Mouse (Mus musculus) heart, embryonic 14.5 days (tissue): Measurements from ENCODE around the gene Eif5. TPM values are rescaled to one million over a fixed set of nuclear protein-coding genes. Genes with fewer than 3 reads are reported as not detected.
"Not testable (repeated sequence)": the region's sequence is repeated elsewhere in the genome, so short reads cannot be mapped to it uniquely, and the experiment has no call there.

ENCODE experiments used
- ATAC-seq: fragments of 200-750 bp; cut with Nextera tagmentation; 2 replicates; pipeline ENCODE4 v1.8.0; 2017; ENCODE audit warnings: low read depth, moderate TSS enrichment; ENCODE audit not compliant: insufficient number of reproducible peaks, insufficient read depth, low FRiP score
- H3K27ac ChIP-seq, 2 experiments: fragments of 200-500 bp in 1 of 2; fragments of 300-500 bp in 1 of 2; sonication (generic) in 1 of 2; replicated peaks in 1 of 2; 2 replicates each; pipeline ENCODE4 v1.5.1; 2012 to 2014; ENCODE audit warnings: low read depth in 2 of 2, low read length in 2 of 2, control low read depth in 1 of 2, mild to moderate bottlenecking in 1 of 2, mixed read lengths in 1 of 2; ENCODE audit not compliant: control insufficient read depth in 1 of 2, insufficient read depth in 1 of 2
- H3K27me3 ChIP-seq: fragments of 300-500 bp; sonication (generic); 2 replicates; pipeline ENCODE4 v1.6.1; 2014; ENCODE audit warnings: mild to moderate bottlenecking, low read length, control low read depth; ENCODE audit not compliant: control insufficient read depth, insufficient read depth
- H3K36me3 ChIP-seq: fragments of 300-500 bp; sonication (generic); 2 replicates; pipeline ENCODE4 v1.6.1; 2014; ENCODE audit warnings: mild to moderate bottlenecking, control low read depth, low read length, mixed read lengths; ENCODE audit not compliant: control insufficient read depth, insufficient read depth
- H3K4me1 ChIP-seq, 2 experiments: fragments of 200-500 bp in 1 of 2; fragments of 300-500 bp in 1 of 2; sonication (generic) in 1 of 2; 2 replicates each; pipeline ENCODE4 v1.6.1; 2012 to 2014; ENCODE audit warnings: low read length in 2 of 2, control low read depth in 1 of 2, mixed read lengths in 1 of 2; ENCODE audit not compliant: control insufficient read depth in 2 of 2, insufficient read depth in 2 of 2
- H3K4me2 ChIP-seq: fragments of 300-500 bp; sonication (generic); 2 replicates; pipeline ENCODE4 v1.6.1; 2014; ENCODE audit warnings: mild to moderate bottlenecking, low read length
- H3K4me3 ChIP-seq, 2 experiments: fragments of 200-500 bp in 1 of 2; fragments of 300-500 bp in 1 of 2; sonication (generic) in 1 of 2; 2 replicates each; pipeline ENCODE4 v1.5.1; 2012 to 2014; ENCODE audit warnings: low read length in 2 of 2, mild to moderate bottlenecking in 2 of 2, control low read depth in 1 of 2, low read depth in 1 of 2, moderate library complexity in 1 of 2; ENCODE audit not compliant: control insufficient read depth in 1 of 2, insufficient read depth in 1 of 2
- H3K9ac ChIP-seq: fragments of 300-500 bp; sonication (generic); 2 replicates; pipeline ENCODE4 v1.6.1; 2014; ENCODE audit warnings: mild to moderate bottlenecking, low read length
- H3K9me3 ChIP-seq: fragments of 300-500 bp; sonication (generic); 2 replicates; pipeline ENCODE4 v1.6.1; 2016; ENCODE audit warnings: low read length, control low read depth; ENCODE audit not compliant: control insufficient read depth
- WGBS: fragments of 180-500 bp; shearing (Covaris S2); extraction: QIAGEN DNeasy Blood & Tissue Kit; methylation state at CpG from one replicate; pipeline ENCODE4 v1.1.7; 2014; 5-methylcytosine and 5-hydroxymethylcytosine counted together
- polyA plus RNA-seq: library from polyadenylated mRNA; unstranded; fragments of >200 nt; fragmentation: Nextera tagmentation; extraction: Ambion mirVana; gene quantifications from 2 replicates; pipeline ENCODE4 v1.2.1, GENCODE M21; 2014

Eif5 gene
- polyA plus RNA-seq, 1 experiment from 2014 or later: 364 TPM

GRCm38 (mm10) chr12:111552342-111552741 lies 14.5 kb downstream of the Eif5 start:
- WGBS: 68% methylated on average over 8 of the region's 8 CpGs
- Histone ChIP-seq H3K36me3 (peaks cover 8% of the 10 kb centered on the region), H3K9ac (no peak overlapping the region), H3K27me3 (no peaks in the 10 kb centered on the region), H3K4me2 (no peak overlapping the region), H3K4me3 (no peak overlapping the region), H3K4me1 (no peaks in the 10 kb centered on the region), H3K9me3 (no peaks in the 10 kb centered on the region), H3K27ac (no peak overlapping the region)
- no peak for ATAC-seq

- Histone ChIP-seq H3K4me2 (no peak overlapping the region), H3K4me1 (peaks cover 3 to 8% of the 10 kb centered on the region in 2 experiments; a peak in 2 of 4 replicates), H3K9ac (no peak overlapping the region), H3K27ac (no peak overlapping the region), H3K27me3 (no peaks in the 10 kb centered on the region), H3K9me3 (no peaks in the 10 kb centered on the region), H3K4me3 (no peak overlapping the region), H3K36me3 (no peaks in the 10 kb centered on the region)
- WGBS: 64% methylated on average over 4 of the region's 4 CpGs
- ATAC-seq: no peak
Observed at GRCm38 (mm10) chr12:111555357-111555756, 17.5 kb downstream of the Eif5 start.

GRCm38 (mm10) chr12:111555893-111556292 lies 18.1 kb downstream of the Eif5 start:
- not testable (repeated sequence) for H3K9me3 ChIP-seq, H3K4me1 ChIP-seq, H3K4me2 ChIP-seq, H3K27me3 ChIP-seq, H3K4me3 ChIP-seq, H3K36me3 ChIP-seq, H3K9ac ChIP-seq, H3K27ac ChIP-seq, ATAC-seq
- WGBS: 76% methylated on average over 5 of the region's 5 CpGs

GRCm38 (mm10) chr12:111557538-111557937 lies 19.7 kb downstream of the Eif5 start:
- no peak overlapping the region for H3K27ac ChIP-seq
- ATAC-seq: no peak
- H3K9me3 ChIP-seq: no peaks in the 10 kb centered on the region
- H3K4me2 ChIP-seq: no peak overlapping the region
- H3K9ac ChIP-seq: no peak overlapping the region
- no peak overlapping the region for H3K4me3 ChIP-seq
- H3K4me1 ChIP-seq: peaks cover 8 to 15% of the 10 kb centered on the region in 2 experiments
- no peaks in the 10 kb centered on the region for H3K27me3 ChIP-seq
- WGBS: 71% methylated on average over 6 of the region's 6 CpGs
- H3K36me3 ChIP-seq: no peaks in the 10 kb centered on the region

GRCm38 (mm10) chr12:111558655-111559054 lies 20.8 kb downstream of the Eif5 start:
- H3K4me1 ChIP-seq: peaks cover 14 to 22% of the 10 kb centered on the region in 2 experiments
- no peak overlapping the region for H3K27ac ChIP-seq
- no peak overlapping the region for H3K4me3 ChIP-seq
- no peaks in the 10 kb centered on the region for H3K27me3 ChIP-seq
- no peak overlapping the region for H3K9ac ChIP-seq
- no peak for ATAC-seq
- H3K4me2 ChIP-seq: no peak overlapping the region
- H3K9me3 ChIP-seq: no peaks in the 10 kb centered on the region
- 53% methylated on average over 2 of the region's 2 CpGs for WGBS
- H3K36me3 ChIP-seq: no peaks in the 10 kb centered on the region

GRCm38 (mm10) chr12:111559647-111560258 lies 21.9 kb downstream of the Eif5 start:
- peaks cover 14 to 22% of the 10 kb centered on the region in 2 experiments for H3K4me1 ChIP-seq
- 42% methylated on average over 18 of the region's 18 CpGs for WGBS
- no peak for ATAC-seq
- H3K4me2 ChIP-seq: peak overlapping the region; percentile 38
- H3K27me3 ChIP-seq: no peaks in the 10 kb centered on the region
- H3K9me3 ChIP-seq: no peaks in the 10 kb centered on the region
- H3K9ac ChIP-seq: peak overlapping the region; percentile 44; the same call in 1 of the 2 replicates
- peak overlapping the region; percentile 11 to 30; a peak in 3 of 4 replicates for H3K4me3 ChIP-seq
- H3K36me3 ChIP-seq: no peaks in the 10 kb centered on the region
- H3K27ac ChIP-seq: peak overlapping the region in 1 of 2 experiments; percentile 4; a peak in 2 of 4 replicates

GRCm38 (mm10) chr12:111560286-111560685 lies 22.5 kb downstream of the Eif5 start:
- WGBS: 74% methylated on average over 5 of the region's 5 CpGs
- Histone ChIP-seq H3K36me3 (no peaks in the 10 kb centered on the region), H3K27ac (no peak overlapping the region), H3K27me3 (no peaks in the 10 kb centered on the region), H3K9me3 (no peaks in the 10 kb centered on the region), H3K4me3 (no peak overlapping the region), H3K4me1 (peaks cover 14 to 22% of the 10 kb centered on the region in 2 experiments), H3K9ac (no peak overlapping the region), H3K4me2 (no peak overlapping the region)
- no peak for ATAC-seq
